Mouse (Mus musculus) erythroblast, embryonic 14.5 days (primary cell): ENCODE results near the gene Gbf1.

Experiments
- GATA1 ChIP-seq: IDR thresholded peaks from 2 replicates; pipeline ENCODE4 v1.6.1; 2012; ENCODE audit warnings: low read length, inconsistent platforms, mixed read lengths
- TAL1 ChIP-seq: IDR thresholded peaks from 3 replicates; pipeline ENCODE4 v1.6.1; 2012; ENCODE audit warnings: low read length, inconsistent platforms, mixed read lengths

DNA sequence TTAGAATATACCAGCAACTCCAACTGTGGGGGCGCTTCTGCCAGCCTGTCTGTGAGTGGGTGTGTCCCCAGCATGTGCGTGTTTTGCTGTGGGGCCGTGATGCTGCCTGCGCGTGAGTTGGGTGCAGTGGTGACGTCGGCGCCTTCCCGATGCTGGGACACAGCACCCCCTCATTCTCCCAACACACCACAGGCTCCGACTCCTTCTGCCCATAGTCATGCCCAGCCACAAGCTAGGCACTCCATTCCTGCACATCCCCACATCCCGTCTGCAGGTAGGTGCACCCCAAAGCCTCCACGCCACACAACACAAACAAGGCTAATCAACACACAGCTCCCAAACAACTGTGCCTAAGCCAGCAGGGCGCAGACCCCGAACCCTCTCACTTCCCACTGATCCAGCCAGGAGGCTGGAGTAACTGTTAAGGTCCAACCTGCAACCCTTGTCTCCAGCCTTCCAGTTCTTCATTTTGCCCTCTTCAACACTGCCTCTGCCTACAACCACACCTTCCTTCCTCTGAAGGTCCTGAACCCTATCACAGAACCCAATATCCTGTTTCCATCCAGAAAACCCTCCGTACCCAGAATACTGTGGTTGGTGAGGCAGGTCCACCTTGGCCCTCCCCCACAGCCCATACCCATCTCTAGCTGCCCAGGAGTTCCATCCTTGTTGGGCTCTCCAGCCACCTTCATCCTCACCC is 164.7 kb downstream of the Gbf1 start:
- no peak for TF ChIP-seq TAL1
- TF ChIP-seq GATA1, result no peak
